Mouse (Mus musculus) layer of hippocampus, postnatal 10 days (tissue): ENCODE measurements around the gene Kif3a. TPM values are rescaled to one million over a fixed set of nuclear protein-coding genes. Genes with fewer than 3 reads are reported as not detected.
A peak's percentile ranks its signal among the peaks of the same experiment; 100 is the strongest.

Source experiments
- DNase-seq, 2 experiments: peaks; one replicate each; pipeline ENCODE4 v3.0.0; 2021; ENCODE audit warnings: low spot score in 2 of 2
- total RNA-seq, 2 experiments: library from RNA; stranded (reverse); gene quantifications; 2 replicates each; pipeline ENCODE4 v1.2.3; 2021

Kif3a gene
- total RNA-seq, 2 experiments from 2014 or later: 163 to 165 TPM

GRCm38 (mm10) chr11:53615575-53615974 is 48.4 kb downstream of the Kif3a start:
- DNase-seq: no peak

GRCm38 (mm10) chr11:53616748-53617558 is 49.8 kb downstream of the Kif3a start:
- DNase-seq: no peak

DNA sequence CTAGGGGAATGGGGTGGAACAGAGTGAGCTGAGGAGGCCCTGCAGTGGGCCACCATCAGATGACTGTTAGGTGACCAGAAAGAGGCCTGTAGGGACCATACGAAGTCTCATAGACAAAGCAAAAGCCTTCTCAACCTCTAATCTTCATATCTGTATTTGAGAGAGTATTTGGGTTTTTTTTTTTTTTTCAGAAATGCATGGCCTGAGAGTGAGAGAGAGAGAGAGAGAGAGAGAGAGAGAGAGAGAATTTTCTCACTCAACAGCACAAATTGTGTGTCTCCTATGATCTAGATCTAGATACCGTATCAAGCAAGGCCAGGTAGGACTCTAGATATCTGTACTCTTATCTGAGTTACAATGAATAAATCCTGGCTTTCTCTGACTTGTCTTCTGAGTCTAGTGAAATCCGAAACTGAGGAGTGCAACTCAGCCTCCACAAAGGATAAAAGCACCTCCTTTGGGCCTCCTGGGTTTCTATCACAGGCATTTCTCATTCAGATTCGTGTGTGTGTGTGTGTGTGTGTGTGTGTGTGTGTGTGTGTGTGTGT is 50.5 kb downstream of the Kif3a start:
- DNase-seq: no peak

GRCm38 (mm10) chr11:53618619-53619198 is 51.5 kb downstream of the Kif3a start, which contains the start of gene Il4:
Il4 (minus strand) TSS chr11:53618669.
- no peak for DNase-seq

- no peak for DNase-seq
Observed at GRCm38 (mm10) chr11:53619428-53619827, 52.2 kb downstream of the Kif3a start.

GRCm38 (mm10) chr11:53620094-53620493 is 52.9 kb downstream of the Kif3a start:
- DNase-seq: no peak

- no peak for DNase-seq
Observed at GRCm38 (mm10) chr11:53621582-53622439, 54.6 kb downstream of the Kif3a start.

- no peak for DNase-seq
Observed at GRCm38 (mm10) chr11:53622440-53622806, 55.2 kb downstream of the Kif3a start.

DNA sequence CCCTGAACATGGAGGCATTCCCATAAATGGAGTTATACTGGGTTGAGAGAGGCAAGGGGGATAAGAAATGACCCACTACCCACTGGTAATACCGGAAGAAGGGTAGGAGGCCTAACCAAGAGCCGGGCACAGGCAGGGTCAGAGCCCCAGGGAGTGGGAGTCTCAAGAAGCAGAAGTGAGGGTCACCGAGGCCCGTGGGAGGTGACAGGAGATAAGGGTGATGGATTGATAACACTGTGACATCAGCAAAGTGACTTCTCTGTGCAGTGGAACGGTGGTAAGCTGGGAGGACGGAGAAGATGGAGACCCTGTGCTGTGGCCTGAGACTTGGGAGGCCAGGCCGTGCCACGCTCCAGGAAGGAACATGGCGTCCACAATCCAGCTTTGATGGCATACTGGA is 56.4 kb downstream of the Kif3a start:
- no peak for DNase-seq

DNA sequence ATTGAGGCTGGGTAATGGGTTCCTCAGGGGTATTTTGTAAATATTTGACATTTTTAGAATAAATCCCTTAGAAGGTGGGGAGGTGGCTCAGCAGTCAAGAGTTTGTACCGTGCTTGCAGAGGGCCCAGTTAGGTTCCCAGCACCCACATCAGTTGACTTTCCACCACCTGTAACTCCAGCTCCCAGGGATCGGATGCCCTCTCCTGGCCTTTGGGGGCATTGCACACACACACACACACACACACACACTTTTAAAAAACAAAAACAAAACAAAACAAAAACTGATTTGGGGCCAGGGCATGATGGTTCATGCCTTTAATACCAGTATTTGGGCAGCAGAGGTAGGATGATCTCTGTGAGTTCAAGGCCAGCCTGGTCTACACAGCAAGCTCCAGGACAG is 56.9 kb downstream of the Kif3a start:
- DNase-seq: no peak

DNA sequence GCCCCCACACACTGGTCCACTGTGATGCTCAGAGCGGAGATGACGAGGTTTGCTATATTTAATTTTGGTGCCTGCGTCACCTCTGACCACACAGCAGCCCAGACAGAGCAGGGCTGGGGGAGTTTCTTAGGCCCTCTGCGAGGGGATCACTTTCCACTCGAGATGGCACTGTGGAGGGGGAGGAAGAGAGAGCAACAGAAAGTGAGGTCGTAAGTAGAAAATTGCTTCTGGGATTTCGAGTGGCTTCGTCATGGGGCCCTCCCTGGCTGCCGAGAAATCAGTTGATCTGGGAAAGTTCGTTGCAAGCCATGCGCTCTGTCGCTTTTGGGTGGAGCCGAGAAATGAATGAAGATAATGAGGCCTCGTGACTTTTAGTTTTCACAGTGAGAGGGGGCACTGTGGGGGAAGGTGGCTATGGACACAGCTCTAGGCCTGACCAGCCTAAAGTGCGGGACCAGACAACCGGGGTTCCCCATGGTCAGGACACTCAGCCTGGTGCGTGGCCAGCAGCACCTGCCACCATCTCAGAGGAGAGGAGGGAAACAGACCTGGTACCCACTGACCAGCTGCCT is 59.7 kb downstream of the Kif3a start:
- no peak for DNase-seq

- peak; percentile 83 to 85 for DNase-seq
Observed at GRCm38 (mm10) chr11:53627859-53628258, 60.7 kb downstream of the Kif3a start.

DNA sequence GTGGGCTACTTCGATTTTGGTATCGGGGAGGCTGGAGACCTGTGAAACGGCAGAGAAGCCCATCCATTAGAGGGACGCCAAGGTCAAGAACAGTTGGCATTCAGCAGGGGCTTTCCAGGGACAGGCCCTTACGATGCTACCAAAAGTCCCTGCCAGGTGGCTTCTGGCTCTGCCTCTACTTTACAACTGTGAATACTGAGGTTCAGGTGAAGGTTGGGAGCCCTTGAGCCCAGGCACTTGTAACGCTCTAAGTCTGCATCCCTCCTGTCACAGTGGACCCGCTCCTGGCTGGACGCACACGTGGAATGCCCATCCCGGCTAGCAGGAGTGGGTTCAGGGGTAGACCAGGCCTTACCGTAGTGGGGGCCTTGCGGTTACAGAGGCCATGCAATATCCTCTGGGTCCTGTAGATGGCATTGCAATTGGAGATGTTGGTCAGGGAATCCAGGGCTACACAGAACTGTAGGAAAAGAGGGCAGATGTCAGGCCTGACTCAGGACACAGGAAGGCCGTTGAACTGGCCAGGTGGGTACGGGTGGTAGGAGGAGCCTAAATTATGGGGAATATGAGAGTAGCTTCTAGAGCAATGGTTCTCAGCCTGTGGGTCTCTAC is 65.0 kb downstream of the Kif3a start:
- peak in 1 of 2 experiments; percentile 40 for DNase-seq

DNA sequence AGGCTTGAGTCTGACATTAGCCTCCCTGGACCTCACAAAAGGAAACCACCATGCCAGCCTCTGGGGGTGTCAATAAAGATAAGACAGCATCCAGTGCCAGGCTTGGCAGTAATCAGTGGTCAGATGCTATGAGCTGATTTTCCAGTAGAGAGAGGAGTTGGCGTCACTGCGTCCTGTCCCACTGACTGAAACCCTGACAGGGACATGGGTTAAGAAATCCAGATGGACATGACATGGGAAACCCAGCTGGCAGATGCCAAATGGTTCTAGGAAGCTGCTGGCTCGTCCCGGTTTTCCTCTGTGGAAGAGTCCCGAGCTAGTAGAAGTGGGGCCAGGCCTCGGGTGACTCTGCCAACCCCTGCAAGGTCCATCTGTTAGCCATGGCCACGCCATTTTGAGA is 66.5 kb downstream of the Kif3a start:
- no peak for DNase-seq

- no peak for DNase-seq
Observed at GRCm38 (mm10) chr11:53634556-53634955, 67.4 kb downstream of the Kif3a start, which contains the start of gene Il13. Il13 (minus strand) TSS chr11:53634702.

GRCm38 (mm10) chr11:53635590-53636182 is 68.5 kb downstream of the Kif3a start:
- DNase-seq: no peak

- DNase-seq: no peak
Observed at GRCm38 (mm10) chr11:53636183-53636646, 69.0 kb downstream of the Kif3a start.

DNA sequence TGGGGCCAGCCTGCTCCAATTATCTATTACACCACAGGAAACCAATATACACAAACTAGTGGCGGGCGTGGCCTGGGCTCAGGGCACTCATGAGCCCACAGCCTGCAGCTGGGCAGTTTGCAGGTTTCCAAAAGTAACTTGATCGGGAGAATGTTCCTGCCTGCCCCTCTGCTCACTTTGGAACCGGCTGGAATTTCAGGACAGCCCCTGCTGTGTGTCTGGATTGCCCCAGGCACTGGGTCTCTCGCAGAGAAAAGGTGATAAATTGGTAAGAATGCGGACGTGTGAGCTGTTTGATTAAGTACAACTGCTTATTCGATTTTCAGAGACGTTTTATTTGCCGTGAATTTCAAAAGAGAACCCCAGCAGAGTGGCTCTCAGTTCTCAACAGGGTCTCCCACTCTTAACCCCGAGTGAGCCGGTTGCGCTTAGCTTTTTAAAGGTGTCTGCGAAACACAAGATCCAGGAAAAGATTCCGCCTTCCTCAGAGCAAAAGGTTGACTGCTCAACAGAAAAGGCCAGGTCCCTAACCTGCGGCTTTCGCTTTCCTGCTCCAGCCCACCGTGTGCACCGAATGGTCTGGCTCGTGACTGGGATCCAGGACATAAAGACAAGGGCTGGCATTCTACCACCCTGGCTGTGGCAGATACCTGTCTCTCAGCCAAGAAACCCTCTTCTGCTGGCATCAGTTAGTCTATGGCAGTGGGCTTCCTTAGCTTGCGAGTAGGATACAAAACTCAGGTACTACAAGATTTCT is 70.0 kb downstream of the Kif3a start:
- DNase-seq: no peak

GRCm38 (mm10) chr11:53637803-53638260 is 70.7 kb downstream of the Kif3a start:
- DNase-seq: no peak
